Mouse (Mus musculus) kidney, postnatal 4 days (tissue): Measurements from ENCODE around the gene Supv3l1.
A peak's percentile ranks its signal among the peaks of the same experiment; 100 is the strongest.

Source experiments
- DNase-seq, 2 experiments: peaks; one replicate each; pipeline ENCODE4 v3.0.0; 2021; ENCODE audit warnings: mixed read lengths in 2 of 2

The Supv3l1 gene

GRCm38 (mm10) chr10:62412906-62413605 is 36.5 kb downstream of the Supv3l1 start:
- peak; percentile 43 to 54 for DNase-seq

- DNase-seq, result no peak
Measured at GRCm38 (mm10) chr10:62411431-62412410, 37.8 kb downstream of the Supv3l1 start.

DNA sequence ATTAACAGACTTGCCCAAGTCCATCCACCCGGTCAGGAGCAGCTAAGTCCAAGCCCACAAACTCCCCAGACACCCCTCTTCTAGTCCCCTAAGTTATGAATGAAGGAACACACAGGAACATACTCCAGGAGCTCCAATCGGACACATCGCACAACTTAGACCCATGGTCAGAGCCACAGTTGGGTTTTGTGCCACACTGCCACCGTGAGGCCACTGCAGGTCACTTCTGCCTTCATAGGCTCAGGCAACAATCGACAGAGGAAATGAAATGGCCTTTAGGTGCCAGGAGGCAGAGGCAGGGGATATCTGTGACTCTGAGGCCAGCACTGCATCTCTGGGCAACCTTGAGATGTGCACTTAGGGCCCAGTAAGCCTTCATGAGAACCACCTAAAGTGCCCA is 38.6 kb downstream of the Supv3l1 start:
- DNase-seq, result peak; percentile 80 to 85

DNA sequence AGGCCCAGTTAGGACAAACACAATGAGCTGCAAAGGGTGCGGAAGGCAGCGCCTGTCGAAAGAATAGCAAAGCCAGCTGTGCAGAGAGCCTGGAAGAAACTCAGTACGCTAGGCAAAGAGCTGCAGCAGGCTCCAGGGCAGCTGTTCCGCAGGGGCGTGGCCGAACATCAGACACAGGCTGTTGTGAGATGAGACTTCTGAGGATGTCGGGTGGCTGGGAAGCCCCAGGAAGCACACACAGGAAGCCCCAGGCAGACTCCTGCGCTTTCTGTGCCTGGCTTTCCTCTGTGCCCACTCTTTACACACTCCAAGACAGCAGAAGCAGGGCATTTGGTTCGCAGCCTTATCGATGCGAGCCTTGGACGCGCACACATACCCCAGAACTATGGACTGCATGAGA is 44.6 kb downstream of the Supv3l1 start:
- DNase-seq, result peak; percentile 75 to 79

DNA sequence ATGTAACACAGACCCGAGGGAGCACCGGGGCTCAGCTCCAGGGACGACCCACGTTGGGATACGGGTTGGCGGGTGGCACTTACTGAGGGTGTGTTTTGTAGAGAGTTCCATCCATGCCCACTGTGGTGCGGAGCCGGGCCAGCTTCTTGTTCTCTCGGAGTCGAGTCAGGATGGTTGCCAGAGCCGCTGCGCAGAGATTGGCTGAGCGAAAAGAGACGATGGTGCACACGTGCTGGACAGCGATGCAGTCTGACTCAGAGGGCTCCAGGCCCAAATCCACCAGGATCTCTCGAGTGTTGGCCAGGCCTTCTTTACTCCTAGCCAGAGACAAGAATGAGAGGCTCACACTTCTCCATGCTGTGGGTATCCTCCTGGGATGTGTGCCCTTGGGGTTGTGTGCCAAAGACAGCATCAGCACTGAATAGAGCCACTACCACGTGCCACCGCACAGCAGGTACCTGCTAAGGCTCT is 47.9 kb downstream of the Supv3l1 start:
- DNase-seq, result no peak

GRCm38 (mm10) chr10:62383011-62383410 is 66.5 kb downstream of the Supv3l1 start:
- DNase-seq, result no peak

DNA sequence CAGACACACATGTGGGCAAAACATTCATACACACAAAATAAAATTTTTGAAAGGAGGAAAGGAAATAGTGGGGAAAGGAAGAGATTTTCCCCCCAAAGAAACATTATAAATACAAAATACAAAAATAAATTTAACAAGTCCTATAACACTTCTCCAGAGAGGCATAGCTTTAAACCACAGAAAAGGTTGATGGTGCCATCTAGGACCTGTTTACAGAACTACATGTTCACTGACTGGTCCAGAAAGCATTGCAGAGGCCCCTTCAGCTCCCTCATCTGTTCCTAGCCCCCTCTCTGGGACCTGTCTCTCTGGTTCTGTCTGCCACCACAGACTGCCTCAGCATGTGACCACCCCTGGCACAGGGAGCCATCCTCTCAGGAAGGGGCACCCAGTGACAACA is 68.6 kb downstream of the Supv3l1 start:
- no peak for DNase-seq

- DNase-seq, result no peak
Measured at GRCm38 (mm10) chr10:62379808-62380207, 69.7 kb downstream of the Supv3l1 start, which contains the start of gene Hk1. Gene Hk1, minus strand, starts transcription at chr10:62379908.
